Mouse (Mus musculus) liver (tissue): ENCODE data around the gene Fgr.

Experiments
- DNase-seq: peaks from one replicate; pipeline ENCODE4 v3.0.0-alpha.2; 2020; ENCODE audit warnings: mixed read lengths

Gene Fgr

DNA sequence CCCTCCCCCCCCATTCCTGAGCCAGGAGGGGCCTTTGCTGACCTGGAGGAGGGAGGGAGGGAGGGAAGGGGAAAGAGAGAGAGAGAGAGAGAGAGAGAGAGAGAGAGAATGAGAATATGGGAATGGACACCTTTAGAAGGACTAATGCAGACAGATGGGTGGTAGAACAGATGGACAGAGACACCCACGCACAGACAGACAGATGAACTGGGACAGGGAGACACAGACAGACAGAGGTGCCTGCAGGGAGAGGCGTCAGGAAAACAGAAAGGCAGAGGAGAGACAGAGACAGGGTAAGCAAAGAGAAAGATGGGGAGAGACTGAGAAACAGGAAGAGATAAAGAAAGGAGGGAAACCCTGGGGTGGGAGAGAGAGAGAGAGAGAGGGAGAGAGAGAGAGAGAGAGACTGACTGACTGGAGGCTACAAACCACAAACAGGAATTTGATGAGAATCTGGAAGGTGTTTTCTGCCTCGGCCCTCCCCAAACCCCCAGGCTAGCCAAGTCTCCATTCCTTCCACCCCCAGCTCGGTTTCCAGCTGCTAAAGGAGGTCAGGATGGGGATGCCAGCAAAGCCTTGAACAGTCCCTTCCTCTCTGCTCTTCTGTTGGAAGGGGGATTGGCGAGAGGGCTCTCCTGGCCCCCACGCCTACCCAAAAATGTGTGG lies 43.8 kb downstream of the Fgr start:
- no peak for DNase-seq

DNA sequence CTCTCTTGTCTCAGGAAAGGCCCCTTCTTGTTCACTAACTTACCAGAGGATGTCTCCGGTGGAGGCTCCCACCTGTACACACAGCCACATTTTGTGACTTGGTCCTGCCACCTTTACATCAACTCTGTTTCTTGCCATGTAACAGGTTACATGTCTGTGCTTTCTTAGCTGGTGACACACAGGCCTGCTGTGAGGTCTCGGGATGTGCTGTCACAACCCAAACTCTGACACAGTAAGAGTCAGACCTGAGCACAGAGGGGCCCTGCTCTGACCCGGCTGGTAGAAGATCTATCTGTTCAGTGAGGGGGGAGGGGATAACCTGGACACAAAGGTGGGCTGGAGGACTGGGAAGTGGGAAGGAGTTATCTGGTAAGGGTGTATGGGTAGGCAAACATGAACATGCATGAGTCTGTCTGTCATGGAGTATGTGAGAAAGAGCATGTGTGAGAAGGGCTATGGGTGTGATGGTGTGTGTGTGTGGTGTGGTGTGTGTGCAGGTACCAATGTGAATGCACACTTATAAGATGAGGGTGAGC lies 44.4 kb downstream of the Fgr start:
- DNase-seq, result no peak

DNA sequence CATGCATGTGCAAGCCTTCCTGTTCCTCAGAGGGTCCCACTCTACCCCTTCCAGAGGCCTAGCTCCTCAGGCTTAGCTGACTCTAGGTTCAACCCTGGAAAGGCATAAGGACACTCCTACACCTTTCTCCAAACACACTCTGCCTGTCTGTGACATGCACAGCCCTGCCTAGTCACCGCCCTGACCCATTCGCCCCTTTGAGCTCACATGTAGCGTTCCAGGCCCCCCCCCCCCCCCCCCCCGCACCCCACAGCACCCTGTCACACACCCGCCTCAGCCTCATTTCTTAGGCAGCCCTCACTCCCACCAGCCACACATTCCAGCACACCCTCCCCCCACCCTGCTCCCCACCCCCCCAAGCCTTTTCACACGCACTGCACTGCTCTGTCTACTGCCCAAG lies 46.8 kb downstream of the Fgr start:
- DNase-seq, result no peak

GRCm38 (mm10) chr4:133021181-133021671 lies 47.3 kb downstream of the Fgr start:
- DNase-seq, result no peak

GRCm38 (mm10) chr4:133022217-133022616 lies 48.3 kb downstream of the Fgr start:
- DNase-seq, result no peak

DNA sequence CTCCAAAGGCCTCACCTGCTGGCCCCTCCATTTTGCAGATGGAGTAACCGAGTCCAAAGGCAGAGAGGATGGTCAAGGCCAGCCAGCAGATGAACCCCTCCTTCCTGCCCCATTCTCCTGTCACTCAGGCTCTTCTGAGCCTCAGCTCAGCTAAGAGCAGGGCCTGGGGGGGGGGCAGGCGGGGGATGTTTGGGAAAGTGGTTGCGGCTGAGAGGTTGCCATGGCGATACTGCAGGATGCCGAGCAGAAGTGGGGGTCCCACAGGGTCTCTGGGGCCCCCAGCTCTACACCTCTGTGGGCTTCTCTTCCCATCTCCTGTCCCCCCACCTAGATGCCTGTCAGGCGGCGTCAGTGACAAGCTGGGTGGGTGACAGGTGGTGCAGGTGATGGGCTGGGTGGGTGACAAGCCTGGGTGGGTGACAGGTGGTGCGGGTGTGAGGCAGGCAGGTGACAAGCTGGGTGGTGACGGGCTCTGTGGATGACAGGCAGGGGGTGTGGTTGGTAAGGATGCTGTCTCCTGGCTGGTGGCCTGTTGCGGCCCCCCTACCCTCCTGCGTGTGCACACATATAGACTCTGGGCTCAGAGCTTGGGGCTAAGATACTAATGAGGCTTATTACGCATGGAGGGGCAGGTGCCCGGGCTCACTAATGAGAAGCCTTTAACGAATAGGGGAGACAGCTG lies 49.2 kb downstream of the Fgr start:
- DNase-seq, result no peak

DNA sequence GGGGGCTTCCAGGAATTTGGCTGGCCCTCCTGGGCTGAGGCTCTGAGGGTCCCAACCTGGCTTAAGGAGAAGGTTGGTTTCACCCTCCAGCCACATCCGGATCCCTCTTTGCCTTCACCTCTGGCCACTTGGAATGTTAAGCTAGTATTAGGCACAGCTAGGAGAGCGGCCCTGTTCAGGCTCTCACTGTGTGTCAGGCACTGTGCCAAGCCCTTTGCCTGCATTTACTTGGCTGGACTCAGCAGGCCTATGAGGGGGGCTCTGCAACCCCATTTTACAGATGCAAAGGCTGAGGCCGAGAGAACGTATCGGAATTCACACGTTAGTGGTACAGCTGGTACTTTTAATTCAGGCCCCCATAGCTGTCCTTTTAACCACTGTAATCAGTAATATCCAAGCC lies 49.7 kb downstream of the Fgr start:
- no peak for DNase-seq

DNA sequence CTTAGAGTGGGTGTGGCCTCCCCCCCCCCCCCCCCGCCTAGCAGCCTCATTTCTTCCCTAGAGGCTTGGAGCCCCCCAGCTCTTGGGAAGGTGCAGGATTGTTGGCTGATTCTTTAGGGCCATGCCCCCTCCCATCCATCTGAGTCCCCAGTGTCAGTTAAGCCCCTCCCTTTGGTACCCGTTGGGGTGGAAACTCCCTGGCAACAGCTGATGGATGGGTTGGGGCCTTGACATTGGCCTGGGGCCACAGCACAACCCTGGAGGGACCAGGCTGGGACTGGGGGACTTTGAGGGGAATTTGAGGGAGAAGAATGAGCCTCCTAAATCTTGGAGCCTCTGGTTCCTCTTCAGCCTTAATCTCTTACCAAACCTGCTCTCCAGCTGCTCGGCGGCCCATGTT lies 50.5 kb downstream of the Fgr start:
- no peak for DNase-seq

DNA sequence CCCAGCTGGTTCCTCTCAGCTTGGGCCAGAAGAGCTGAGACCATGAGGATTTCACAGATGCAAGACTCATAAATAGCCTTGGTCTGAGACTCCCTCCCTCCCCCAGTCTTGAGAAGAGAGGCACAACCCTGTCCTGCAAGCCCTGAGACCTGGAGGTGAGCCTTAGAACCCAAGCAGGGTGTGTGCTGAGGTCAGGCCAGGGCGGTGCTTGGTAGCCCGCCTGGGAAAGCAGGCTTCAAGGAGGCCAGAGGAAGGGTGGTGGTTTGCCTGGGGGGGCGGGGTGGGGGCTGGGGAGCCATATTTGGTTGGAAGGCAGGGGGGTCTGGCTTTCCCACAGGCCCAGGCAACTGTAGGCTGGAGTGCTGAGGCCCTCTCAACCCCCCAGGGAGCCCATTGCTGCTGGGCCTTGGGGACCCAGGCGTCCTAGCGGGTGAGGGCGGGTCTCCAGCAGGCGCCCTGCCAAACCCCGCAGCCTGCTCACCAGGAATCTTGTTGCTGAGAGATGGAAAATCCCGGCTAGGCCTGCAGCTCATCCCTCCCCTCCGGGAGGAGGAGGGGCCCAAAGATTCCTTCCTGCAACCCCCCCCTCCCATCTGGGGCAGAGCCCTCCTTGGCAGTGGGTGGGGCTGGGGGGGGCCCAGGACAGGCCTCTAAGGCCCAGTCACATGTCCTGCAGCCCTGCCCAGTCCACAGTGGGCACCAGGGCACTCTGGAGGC lies 51.2 kb downstream of the Fgr start:
- DNase-seq, result peak; percentile 38

- DNase-seq, result no peak
These were observed 52.4 kb downstream of the Fgr start for GRCm38 (mm10) chr4:133026272-133026671.

DNA sequence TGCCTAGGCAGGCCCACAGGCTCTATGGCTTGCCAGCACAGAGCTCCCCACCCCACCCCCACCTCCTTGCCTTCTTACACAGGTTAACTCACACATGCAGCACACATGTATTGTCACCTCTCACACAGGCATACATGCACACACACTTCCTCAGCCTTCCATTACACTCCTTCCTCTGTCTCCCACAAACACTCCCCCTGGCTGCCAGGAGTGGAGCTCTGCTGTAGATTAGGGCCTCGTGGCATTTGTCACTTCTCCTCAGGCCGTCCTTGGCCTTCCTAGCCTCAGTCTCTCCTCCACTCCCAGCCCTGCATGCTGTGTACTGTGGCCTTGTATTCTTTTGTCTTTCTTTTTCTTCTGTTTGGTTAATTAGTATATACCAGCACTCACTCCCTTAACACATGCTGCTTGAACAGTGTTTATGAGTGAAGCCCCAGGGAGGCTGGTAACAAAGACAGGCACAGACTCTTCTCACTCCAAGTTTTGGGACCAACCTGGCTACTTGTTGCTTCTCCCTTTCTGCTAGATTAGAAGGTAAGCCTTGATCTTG lies 53.0 kb downstream of the Fgr start:
- no peak for DNase-seq

DNA sequence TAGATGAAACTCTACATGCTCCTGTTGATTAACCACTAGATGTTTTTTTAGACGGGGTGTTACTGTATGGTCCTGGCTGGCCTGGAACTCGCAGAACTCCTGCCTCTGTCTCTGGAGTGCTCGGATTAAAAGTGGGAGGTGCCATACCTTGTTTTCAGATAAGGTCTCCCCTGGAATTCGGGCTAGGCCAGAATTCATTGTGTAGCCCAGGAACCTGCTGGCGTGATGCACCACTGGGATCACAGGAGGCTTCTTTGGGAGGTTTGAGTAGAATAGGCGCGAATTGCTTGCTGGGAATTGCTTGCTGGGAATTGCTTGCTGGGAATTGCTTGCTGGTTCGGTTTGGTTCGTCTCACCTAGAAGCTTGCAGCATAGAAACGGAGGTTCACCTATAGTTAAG lies 53.8 kb downstream of the Fgr start:
- DNase-seq, result no peak

DNA sequence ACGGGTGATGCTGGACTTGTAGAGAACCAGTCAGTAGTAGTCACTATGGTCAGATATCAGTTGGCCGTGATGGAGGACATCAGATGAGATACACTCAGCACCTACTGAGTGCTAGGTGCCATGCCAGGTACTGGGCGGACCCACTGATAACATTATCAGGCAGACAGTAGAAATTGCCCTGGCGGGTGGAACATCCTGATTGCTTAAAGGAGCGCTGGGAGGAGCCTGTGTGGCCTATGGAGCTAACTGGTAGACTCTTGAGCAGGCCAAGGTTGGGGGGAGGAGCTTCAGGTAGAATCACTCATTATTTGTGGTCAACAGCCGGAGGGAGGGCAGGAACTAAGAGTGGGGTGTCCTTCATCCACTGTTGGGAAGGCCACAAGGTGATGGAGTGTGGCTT lies 54.3 kb downstream of the Fgr start:
- DNase-seq, result no peak

GRCm38 (mm10) chr4:133028875-133029274 lies 55.0 kb downstream of the Fgr start:
- DNase-seq, result no peak

DNA sequence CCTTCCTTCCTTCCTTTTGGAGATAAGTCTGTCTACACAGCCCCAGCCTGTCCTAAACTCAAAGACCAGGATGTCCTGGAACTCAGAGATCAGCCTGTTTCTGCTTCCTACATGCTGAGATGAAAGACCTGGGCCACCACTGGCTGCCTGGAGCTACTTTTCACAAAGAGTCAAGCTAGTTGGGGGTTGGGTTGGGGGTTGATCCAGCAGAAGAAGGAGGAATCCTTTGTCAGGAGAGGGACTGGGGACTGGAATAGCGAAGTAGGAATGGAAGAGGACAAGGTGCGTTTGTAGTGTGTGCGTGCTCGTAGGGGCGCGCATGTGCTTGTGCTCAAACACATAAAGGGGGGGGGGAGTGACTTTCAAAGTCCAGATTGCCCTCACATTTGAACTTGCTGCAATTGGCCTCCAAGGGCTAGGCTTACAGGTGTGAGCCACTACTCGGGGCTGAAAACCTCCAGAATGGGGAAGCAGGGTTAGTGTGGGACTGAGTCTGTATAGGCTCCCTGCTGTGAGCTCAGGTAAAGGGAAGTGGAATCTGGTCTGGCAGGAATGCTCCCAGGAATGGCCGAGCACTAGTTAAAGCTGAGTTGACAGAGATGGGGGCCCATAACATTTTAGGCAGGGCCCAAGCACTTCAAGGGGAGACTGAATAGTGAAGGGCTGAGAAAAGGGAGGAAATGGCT lies 58.7 kb downstream of the Fgr start:
- DNase-seq, result no peak

GRCm38 (mm10) chr4:133034478-133034877 lies 60.6 kb downstream of the Fgr start:
- DNase-seq, result no peak

- DNase-seq, result no peak
These were observed 61.6 kb downstream of the Fgr start for GRCm38 (mm10) chr4:133035446-133035845.

GRCm38 (mm10) chr4:133035946-133036345 lies 62.1 kb downstream of the Fgr start:
- DNase-seq, result no peak

- no peak for DNase-seq
These were observed 63.4 kb downstream of the Fgr start for GRCm38 (mm10) chr4:133037293-133037692.

DNA sequence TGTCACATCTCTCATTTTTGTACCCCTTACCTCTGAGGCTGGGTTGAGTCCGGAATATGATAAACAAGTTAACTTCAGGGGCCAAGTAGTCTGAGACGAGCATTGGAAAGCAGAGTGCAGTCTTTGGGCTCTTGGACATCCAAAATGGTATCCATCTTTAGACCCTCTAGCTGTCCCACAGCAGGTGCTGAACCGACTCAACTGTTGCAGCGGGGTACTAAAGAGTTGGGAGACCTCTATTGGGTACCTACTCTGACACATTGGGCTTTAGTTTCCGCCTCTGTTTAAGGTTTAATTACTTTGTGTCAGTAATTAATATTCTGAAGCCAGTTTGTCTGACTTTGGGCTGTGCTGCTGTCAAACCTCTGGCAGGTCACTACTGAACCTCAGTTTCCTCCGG lies 63.9 kb downstream of the Fgr start:
- no peak for DNase-seq

DNA sequence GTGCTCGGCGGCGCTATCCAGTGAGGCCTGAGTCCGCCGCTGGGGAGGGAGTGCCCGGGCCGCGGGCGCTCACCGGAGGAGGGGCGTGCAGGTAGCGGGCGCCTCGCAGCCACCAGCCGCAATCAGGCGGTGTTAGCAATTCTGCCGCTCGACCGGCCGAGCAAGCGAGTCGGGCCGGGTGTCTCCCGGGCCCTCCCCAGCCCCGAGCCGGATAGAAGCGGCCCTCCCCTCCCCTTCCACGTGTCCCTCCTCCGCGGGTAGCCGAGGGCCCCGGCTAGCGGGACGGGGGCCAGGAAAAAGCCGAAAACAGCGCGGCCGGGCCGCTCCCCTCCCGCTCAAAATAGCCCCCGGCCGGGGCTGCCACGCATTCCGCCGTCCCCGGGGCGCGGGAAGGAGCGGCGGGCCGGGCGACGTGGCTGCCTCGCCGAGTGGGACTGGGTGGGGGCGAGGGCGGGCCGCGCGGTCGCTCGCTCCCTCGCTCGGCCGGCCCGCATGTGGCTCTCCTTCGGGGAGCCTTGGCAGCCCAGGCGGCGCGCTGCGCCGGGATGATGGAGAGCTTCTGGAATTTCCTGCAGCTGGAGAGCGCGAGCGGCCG lies 64.7 kb downstream of the Fgr start:
- DNase-seq, result peak; percentile 44

GRCm38 (mm10) chr4:133039116-133039819 lies 65.4 kb downstream of the Fgr start:
- peak; percentile 42 for DNase-seq
